Mouse (Mus musculus) midbrain, postnatal 0 days (tissue): Measurements from ENCODE around the gene Pacrg. TPM values are rescaled to one million over a fixed set of nuclear protein-coding genes. Genes with fewer than 3 reads are reported as not detected.

Experiments
- ATAC-seq: fragments of 200-750 bp; cut with Nextera tagmentation; 2 replicates; pipeline ENCODE4 v1.8.0; 2017; ENCODE audit warnings: moderate number of reproducible peaks, mild to moderate bottlenecking, moderate TSS enrichment, moderate library complexity; ENCODE audit not compliant: low FRiP score
- DNase-seq: peaks from one replicate; pipeline ENCODE4 v3.0.0-alpha.2; 2015; ENCODE audit warnings: low spot score
- H3K27ac ChIP-seq: fragments of 300-500 bp; sonication (generic); 2 replicates; pipeline ENCODE4 v1.5.1; 2014; ENCODE audit warnings: low read depth, mild to moderate bottlenecking, low read length, mixed read lengths
- H3K27me3 ChIP-seq: fragments of 300-500 bp; sonication (generic); 2 replicates; pipeline ENCODE4 v1.6.1; 2014; ENCODE audit warnings: low read length, control low read depth, mixed read lengths; ENCODE audit not compliant: insufficient read depth
- H3K36me3 ChIP-seq: fragments of 300-500 bp; sonication (generic); 2 replicates; pipeline ENCODE4 v1.6.1; 2014; ENCODE audit warnings: low read length, control low read depth, mixed read lengths; ENCODE audit not compliant: insufficient read depth
- H3K4me1 ChIP-seq: fragments of 300-500 bp; sonication (generic); 2 replicates; pipeline ENCODE4 v1.6.1; 2014; ENCODE audit warnings: mild to moderate bottlenecking, control low read depth, antibody characterized with exemption, low read length, mixed read lengths; ENCODE audit not compliant: insufficient read depth
- H3K4me2 ChIP-seq: fragments of 300-500 bp; sonication (generic); 2 replicates; pipeline ENCODE4 v1.6.1; 2014; ENCODE audit warnings: low read depth, mild to moderate bottlenecking, low read length, mixed read lengths; ENCODE audit not compliant: poor library complexity, severe bottlenecking
- H3K4me3 ChIP-seq: fragments of 300-500 bp; sonication (generic); 2 replicates; pipeline ENCODE4 v1.5.1; 2014; ENCODE audit warnings: low read depth, mild to moderate bottlenecking, low read length, moderate library complexity
- H3K9ac ChIP-seq: fragments of 300-500 bp; sonication (generic); replicated peaks from 2 replicates; pipeline ENCODE4 v1.6.1; 2014; ENCODE audit warnings: mild to moderate bottlenecking, low read length, moderate library complexity, mixed read lengths; ENCODE audit not compliant: poor library complexity, severe bottlenecking
- H3K9me3 ChIP-seq: fragments of 300-500 bp; sonication (generic); 2 replicates; pipeline ENCODE4 v1.6.1; 2016; ENCODE audit warnings: low read length, control low read depth
- CTCF ChIP-seq: IDR thresholded peaks from 2 replicates; pipeline ENCODE4 v1.5.1; 2016; ENCODE audit warnings: antibody characterized with exemption, mild to moderate bottlenecking
- WGBS: fragments of 180-500 bp; shearing (Covaris S2); extraction: QIAGEN DNeasy Blood & Tissue Kit; methylation state at CpG from one replicate; pipeline ENCODE4 v1.1.7; 2014; 5-methylcytosine and 5-hydroxymethylcytosine counted together
- polyA plus RNA-seq: library from polyadenylated mRNA; unstranded; fragments of >200 nt; fragmentation: Nextera tagmentation; extraction: Ambion mirVana; gene quantifications from 2 replicates; pipeline ENCODE4 v1.2.1, GENCODE M21; 2015
- total RNA-seq: library from RNA; depleted of rRNA; stranded (reverse); fragments of >200 nt; gene quantifications from 2 replicates; pipeline ENCODE4 v1.2.3, GENCODE M21; 2014

Pacrg gene
- total and polyA plus RNA-seq, 2 experiments from 2014 or later: 14.6 to 23.0 TPM

- Histone ChIP-seq H3K4me2 (no peak overlapping the region), H3K36me3 (no peaks in the 10 kb centered on the region), H3K27me3 (no peaks in the 10 kb centered on the region), H3K4me1 (no peaks in the 10 kb centered on the region), H3K9ac (no peak overlapping the region), H3K27ac (no peak overlapping the region), H3K9me3 (no peaks in the 10 kb centered on the region), H3K4me3 (no peak overlapping the region)
- 31% methylated on average over 7 of the region's 7 CpGs for WGBS
- no peak for DNase-seq
- ATAC-seq: no peak
- TF ChIP-seq CTCF: no peak
Observed at GRCm38 (mm10) chr17:10374316-10374715, 465.8 kb downstream of the Pacrg start.

GRCm38 (mm10) chr17:10373727-10374126 lies 466.4 kb downstream of the Pacrg start:
- Histone ChIP-seq H3K27ac (no peak overlapping the region), H3K9ac (no peak overlapping the region), H3K4me3 (no peak overlapping the region), H3K36me3 (no peaks in the 10 kb centered on the region), H3K4me1 (no peaks in the 10 kb centered on the region), H3K4me2 (no peak overlapping the region), H3K27me3 (no peaks in the 10 kb centered on the region), H3K9me3 (no peaks in the 10 kb centered on the region)
- WGBS: 71% methylated on average over 3 of the region's 3 CpGs
- DNase-seq (no peak), ATAC-seq (no peak)
- TF ChIP-seq CTCF: no peak

GRCm38 (mm10) chr17:10372001-10372785 lies 467.9 kb downstream of the Pacrg start:
- TF ChIP-seq CTCF: no peak
- Histone ChIP-seq H3K4me1 (no peaks in the 10 kb centered on the region), H3K4me2 (no peak overlapping the region), H3K27me3 (no peaks in the 10 kb centered on the region), H3K4me3 (no peak overlapping the region), H3K36me3 (no peaks in the 10 kb centered on the region), H3K9ac (no peak overlapping the region), H3K9me3 (no peaks in the 10 kb centered on the region), H3K27ac (no peak overlapping the region)
- no peak for DNase-seq
- WGBS: 68% methylated on average over 18 of the region's 18 CpGs
- ATAC-seq: no peak

GRCm38 (mm10) chr17:10371472-10371871 lies 468.6 kb downstream of the Pacrg start:
- no peak for DNase-seq
- Histone ChIP-seq H3K4me3 (no peak overlapping the region), H3K4me2 (no peak overlapping the region), H3K27me3 (no peaks in the 10 kb centered on the region), H3K9ac (no peak overlapping the region), H3K36me3 (no peaks in the 10 kb centered on the region), H3K27ac (no peak overlapping the region), H3K9me3 (no peaks in the 10 kb centered on the region), H3K4me1 (no peaks in the 10 kb centered on the region)
- no peak for ATAC-seq
- TF ChIP-seq CTCF: no peak
- WGBS: 75% methylated on average over 8 of the region's 8 CpGs

- no peak overlapping the region for H3K27ac ChIP-seq
- H3K4me1 ChIP-seq: no peaks in the 10 kb centered on the region
- DNase-seq (no peak), ATAC-seq (no peak)
- no peaks in the 10 kb centered on the region for H3K9me3 ChIP-seq
- no peak overlapping the region for H3K9ac ChIP-seq
- no peak for TF ChIP-seq CTCF
- no peak overlapping the region for H3K4me2 ChIP-seq
- no peaks in the 10 kb centered on the region for H3K36me3 ChIP-seq
- H3K27me3 ChIP-seq: no peaks in the 10 kb centered on the region
- H3K4me3 ChIP-seq: no peak overlapping the region
- 70% methylated on average over 8 of the region's 8 CpGs for WGBS
Observed at GRCm38 (mm10) chr17:10370660-10371130, 469.4 kb downstream of the Pacrg start.

GRCm38 (mm10) chr17:10369961-10370659 lies 470.0 kb downstream of the Pacrg start:
- DNase-seq: no peak
- Histone ChIP-seq H3K27ac (no peak overlapping the region), H3K36me3 (no peaks in the 10 kb centered on the region), H3K9ac (no peak overlapping the region), H3K4me2 (no peak overlapping the region), H3K9me3 (no peaks in the 10 kb centered on the region), H3K27me3 (no peaks in the 10 kb centered on the region), H3K4me1 (no peaks in the 10 kb centered on the region), H3K4me3 (no peak overlapping the region)
- TF ChIP-seq CTCF: no peak
- ATAC-seq: no peak
- WGBS: 83% methylated on average over 13 of the region's 13 CpGs
